Mouse (Mus musculus) heart, embryonic 16.5 days (tissue): ENCODE data around the gene Axl. TPM values are rescaled to one million over a fixed set of nuclear protein-coding genes. Genes with fewer than 3 reads are reported as not detected.

Experiments
- ATAC-seq: fragments of 200-750 bp; cut with Nextera tagmentation; replicated peaks from 2 replicates; pipeline ENCODE4 v1.8.0; 2017; ENCODE audit warnings: moderate number of reproducible peaks; ENCODE audit not compliant: insufficient read depth, low FRiP score; ENCODE audit errors: extremely low read depth
- H3K27ac ChIP-seq: fragments of 300-500 bp; sonication (generic); 2 replicates; pipeline ENCODE4 v1.5.1; 2014; ENCODE audit warnings: mild to moderate bottlenecking, low read length, control low read depth, moderate library complexity
- H3K27me3 ChIP-seq: fragments of 300-500 bp; sonication (generic); 2 replicates; pipeline ENCODE4 v1.6.1; 2014; ENCODE audit warnings: low read length, mixed read lengths; ENCODE audit not compliant: control insufficient read depth, insufficient read depth
- H3K36me3 ChIP-seq: fragments of 300-500 bp; sonication (generic); 2 replicates; pipeline ENCODE4 v1.6.1; 2014; ENCODE audit not compliant: control insufficient read depth, insufficient read depth
- H3K4me1 ChIP-seq: fragments of 300-500 bp; sonication (generic); 2 replicates; pipeline ENCODE4 v1.6.1; 2014; ENCODE audit warnings: low read length, mixed read lengths; ENCODE audit not compliant: control insufficient read depth, insufficient read depth
- H3K4me2 ChIP-seq: fragments of 300-500 bp; sonication (generic); 2 replicates; pipeline ENCODE4 v1.6.1; 2014; ENCODE audit warnings: low read depth, mild to moderate bottlenecking, control low read depth, low read length
- H3K4me3 ChIP-seq: fragments of 300-500 bp; sonication (generic); 2 replicates; pipeline ENCODE4 v1.5.1; 2014; ENCODE audit warnings: mild to moderate bottlenecking, control low read depth, low read length
- H3K9ac ChIP-seq: fragments of 300-500 bp; sonication (generic); 2 replicates; pipeline ENCODE4 v1.6.1; 2014; ENCODE audit warnings: low read length, control low read depth
- H3K9me3 ChIP-seq: fragments of 300-500 bp; sonication (generic); replicated peaks from 2 replicates; pipeline ENCODE4 v1.6.1; 2016; ENCODE audit warnings: low read length; ENCODE audit not compliant: control insufficient read depth
- WGBS: fragments of 180-500 bp; shearing (Covaris S2); extraction: QIAGEN DNeasy Blood & Tissue Kit; methylation state at CpG from one replicate; pipeline ENCODE4 v1.1.7; 2014; 5-methylcytosine and 5-hydroxymethylcytosine counted together
- polyA plus RNA-seq: library from polyadenylated mRNA; unstranded; fragments of >200 nt; fragmentation: Nextera tagmentation; extraction: Ambion mirVana; gene quantifications from 2 replicates; pipeline ENCODE4 v1.2.1, GENCODE M21; 2015

Axl gene
- polyA plus RNA-seq, 1 experiment from 2014 or later = 44.5 TPM

GRCm38 (mm10) chr7:25785752-25786151 lies 2.8 kb downstream of the Axl start:
- WGBS = 63% methylated on average over 4 of the region's 4 CpGs
- Histone ChIP-seq H3K4me1 (peaks cover 30% of the 10 kb centered on the region), H3K27me3 (no peaks in the 10 kb centered on the region), H3K27ac (no peak overlapping the region), H3K36me3 (no peaks in the 10 kb centered on the region), H3K4me3 (no peak overlapping the region), H3K9ac (no peak overlapping the region), H3K4me2 (no peak overlapping the region), H3K9me3 (no peaks in the 10 kb centered on the region)
- ATAC-seq = no peak

GRCm38 (mm10) chr7:25784808-25785207 lies 3.7 kb downstream of the Axl start:
- ATAC-seq = no peak
- H3K27ac ChIP-seq = no peak overlapping the region
- H3K4me3 ChIP-seq = no peak overlapping the region
- 40% methylated on average over 1 of the region's 1 CpGs for WGBS
- H3K27me3 ChIP-seq = no peaks in the 10 kb centered on the region
- peaks cover 30% of the 10 kb centered on the region for H3K4me1 ChIP-seq
- H3K4me2 ChIP-seq = no peak overlapping the region
- H3K9me3 ChIP-seq = no peaks in the 10 kb centered on the region
- no peaks in the 10 kb centered on the region for H3K36me3 ChIP-seq
- H3K9ac ChIP-seq = no peak overlapping the region

- Histone ChIP-seq H3K27me3 (no peaks in the 10 kb centered on the region), H3K9me3 (no peaks in the 10 kb centered on the region), H3K4me2 (no peak overlapping the region), H3K4me1 (peaks cover 30% of the 10 kb centered on the region), H3K36me3 (no peaks in the 10 kb centered on the region), H3K27ac (no peak overlapping the region), H3K4me3 (no peak overlapping the region), H3K9ac (no peak overlapping the region)
- ATAC-seq = no peak
- 37% methylated on average over 8 of the region's 8 CpGs for WGBS
Observed at GRCm38 (mm10) chr7:25783746-25784145, 4.8 kb downstream of the Axl start.

GRCm38 (mm10) chr7:25782744-25783143 lies 5.8 kb downstream of the Axl start:
- 66% methylated on average over 6 of the region's 6 CpGs for WGBS
- no peak for ATAC-seq
- Histone ChIP-seq H3K4me2 (no peak overlapping the region), H3K36me3 (no peaks in the 10 kb centered on the region; the same call in 1 of the 2 replicates), H3K9ac (no peak overlapping the region), H3K27ac (no peak overlapping the region), H3K9me3 (no peaks in the 10 kb centered on the region), H3K4me1 (peaks cover 26% of the 10 kb centered on the region), H3K27me3 (no peaks in the 10 kb centered on the region), H3K4me3 (no peak overlapping the region)

GRCm38 (mm10) chr7:25781937-25782610 lies 6.4 kb downstream of the Axl start:
- no peaks in the 10 kb centered on the region for H3K27me3 ChIP-seq
- peaks cover 19% of the 10 kb centered on the region for H3K4me1 ChIP-seq
- H3K9me3 ChIP-seq = no peaks in the 10 kb centered on the region
- peak overlapping the region; percentile 71 for H3K9ac ChIP-seq
- ATAC-seq = peak; percentile 43
- WGBS = 39% methylated on average over 11 of the region's 11 CpGs
- H3K4me3 ChIP-seq = peak overlapping the region; percentile 49
- peak overlapping the region; percentile 59 for H3K27ac ChIP-seq
- peak overlapping the region; percentile 82 for H3K4me2 ChIP-seq
- no peaks in the 10 kb centered on the region; the same call in 1 of the 2 replicates for H3K36me3 ChIP-seq

- ATAC-seq = peak; percentile 37
- Histone ChIP-seq H3K27ac (peak overlapping the region; percentile 59), H3K4me1 (peaks cover 14% of the 10 kb centered on the region), H3K9me3 (no peaks in the 10 kb centered on the region), H3K4me2 (peak overlapping the region; percentile 82), H3K27me3 (no peaks in the 10 kb centered on the region), H3K9ac (peak overlapping the region; percentile 71), H3K36me3 (no peaks in the 10 kb centered on the region; the same call in 1 of the 2 replicates), H3K4me3 (peak overlapping the region; percentile 49)
- 10% methylated on average over 31 of the region's 33 CpGs for WGBS
Observed at GRCm38 (mm10) chr7:25781321-25781936, 7.1 kb downstream of the Axl start.

GRCm38 (mm10) chr7:25780753-25781152 lies 7.8 kb downstream of the Axl start:
- Histone ChIP-seq H3K27me3 (no peaks in the 10 kb centered on the region), H3K4me1 (peaks cover 14% of the 10 kb centered on the region), H3K4me2 (peak overlapping the region; percentile 82), H3K9ac (no peak overlapping the region), H3K9me3 (no peaks in the 10 kb centered on the region), H3K36me3 (no peaks in the 10 kb centered on the region; the same call in 1 of the 2 replicates), H3K27ac (no peak overlapping the region; the same call in 1 of the 2 replicates), H3K4me3 (no peak overlapping the region)
- no peak for ATAC-seq
- WGBS = 57% methylated on average over 4 of the region's 4 CpGs

GRCm38 (mm10) chr7:25780021-25780420 lies 8.5 kb downstream of the Axl start:
- H3K9me3 ChIP-seq = no peaks in the 10 kb centered on the region
- H3K4me2 ChIP-seq = no peak overlapping the region
- no peak overlapping the region for H3K9ac ChIP-seq
- peaks cover 14% of the 10 kb centered on the region for H3K4me1 ChIP-seq
- H3K27ac ChIP-seq = no peak overlapping the region
- 88% methylated on average over 5 of the region's 5 CpGs for WGBS
- no peaks in the 10 kb centered on the region for H3K27me3 ChIP-seq
- no peaks in the 10 kb centered on the region; the same call in 1 of the 2 replicates for H3K36me3 ChIP-seq
- ATAC-seq = no peak
- no peak overlapping the region for H3K4me3 ChIP-seq

GRCm38 (mm10) chr7:25768229-25768628 lies 20.3 kb downstream of the Axl start:
- H3K36me3 ChIP-seq = peaks cover 11% of the 10 kb centered on the region
- H3K27me3 ChIP-seq = no peaks in the 10 kb centered on the region
- H3K4me3 ChIP-seq = no peak overlapping the region
- H3K9me3 ChIP-seq = no peaks in the 10 kb centered on the region
- no peak overlapping the region for H3K27ac ChIP-seq
- H3K4me2 ChIP-seq = no peak overlapping the region
- no peak overlapping the region for H3K9ac ChIP-seq
- no peak for ATAC-seq
- H3K4me1 ChIP-seq = 0 out of 2 replicates have a peak, but pooled peaks cover 2% of the 10 kb centered on the region
- WGBS = 82% methylated on average over 5 of the region's 5 CpGs
